Mouse (Mus musculus) kidney, embryonic 14.5 days (tissue): Measurements from ENCODE around the gene Gm17402. TPM values are rescaled to one million over a fixed set of nuclear protein-coding genes. Genes with fewer than 3 reads are reported as not detected.

Experiments
- ATAC-seq: fragments of 200-750 bp; cut with Nextera tagmentation; 2 replicates; pipeline ENCODE4 v1.8.0; 2017; ENCODE audit warnings: moderate number of reproducible peaks, mild to moderate bottlenecking, moderate TSS enrichment, moderate library complexity; ENCODE audit not compliant: low FRiP score, low TSS enrichment
- H3K27ac ChIP-seq: fragments of 300-500 bp; sonication (generic); 2 replicates; pipeline ENCODE4 v1.5.1; 2014; ENCODE audit warnings: low read depth, mild to moderate bottlenecking, low read length, moderate library complexity, mixed read lengths
- H3K27me3 ChIP-seq: fragments of 300-500 bp; sonication (generic); 2 replicates; pipeline ENCODE4 v1.6.1; 2014; ENCODE audit warnings: mild to moderate bottlenecking, low read length; ENCODE audit not compliant: control insufficient read depth, insufficient read depth
- H3K36me3 ChIP-seq: fragments of 300-500 bp; sonication (generic); 2 replicates; pipeline ENCODE4 v1.6.1; 2014; ENCODE audit warnings: low read length, mixed read lengths; ENCODE audit not compliant: control insufficient read depth, insufficient read depth
- H3K4me1 ChIP-seq: fragments of 300-500 bp; sonication (generic); 2 replicates; pipeline ENCODE4 v1.6.1; 2014; ENCODE audit warnings: low read length, mixed read lengths; ENCODE audit not compliant: control insufficient read depth, insufficient read depth
- H3K4me2 ChIP-seq: fragments of 300-500 bp; sonication (generic); replicated peaks from 2 replicates; pipeline ENCODE4 v1.6.1; 2014; ENCODE audit warnings: low read depth, mild to moderate bottlenecking, low read length
- H3K4me3 ChIP-seq: fragments of 300-500 bp; sonication (generic); 2 replicates; pipeline ENCODE4 v1.5.1; 2014; ENCODE audit warnings: mild to moderate bottlenecking, low read length
- H3K9ac ChIP-seq: fragments of 300-500 bp; sonication (generic); 2 replicates; pipeline ENCODE4 v1.6.1; 2014; ENCODE audit warnings: low read depth, mild to moderate bottlenecking, low read length, moderate library complexity
- H3K9me3 ChIP-seq: fragments of 300-500 bp; sonication (generic); 2 replicates; pipeline ENCODE4 v1.6.1; 2016; ENCODE audit warnings: low read length; ENCODE audit not compliant: control insufficient read depth
- WGBS: fragments of 180-500 bp; shearing (Covaris S2); extraction: QIAGEN DNeasy Blood & Tissue Kit; methylation state at CpG from one replicate; pipeline ENCODE4 v1.1.7; 2014; 5-methylcytosine and 5-hydroxymethylcytosine counted together
- polyA plus RNA-seq: library from polyadenylated mRNA; unstranded; fragments of >200 nt; fragmentation: Nextera tagmentation; extraction: Ambion mirVana; gene quantifications from 2 replicates; pipeline ENCODE4 v1.2.1, GENCODE M21; 2014

The Gm17402 gene
- polyA plus RNA-seq, 1 experiment from 2014 or later, result not detected

DNA sequence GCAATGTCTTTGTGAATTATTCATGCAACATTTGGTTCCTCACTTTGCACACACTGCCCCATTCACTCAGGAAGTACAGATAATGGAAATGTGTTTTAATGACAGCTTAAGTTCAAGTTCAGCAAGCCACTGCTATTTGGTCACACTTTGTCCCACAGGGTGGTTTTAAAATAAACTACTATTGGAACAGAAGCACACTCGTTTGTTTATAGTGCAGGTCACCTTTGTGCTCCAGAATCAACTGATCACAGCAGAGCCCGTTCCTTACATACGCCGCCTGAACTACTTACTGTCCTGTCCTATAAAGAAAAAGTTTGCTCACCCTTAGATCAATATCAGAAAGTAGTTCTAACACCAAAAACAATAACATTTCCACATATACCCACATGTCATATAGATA lies 52.5 kb downstream of the Gm17402 start:
- Histone ChIP-seq H3K4me1 (no peaks in the 10 kb centered on the region), H3K27me3 (no peaks in the 10 kb centered on the region), H3K4me2 (no peak overlapping the region), H3K27ac (no peak overlapping the region), H3K36me3 (no peaks in the 10 kb centered on the region), H3K4me3 (no peak overlapping the region), H3K9me3 (no peaks in the 10 kb centered on the region), H3K9ac (no peak overlapping the region)
- ATAC-seq, result no peak
- WGBS, result 80% methylated on average over 4 of the region's 4 CpGs

Other genes with a start within 250 kb of the Gm17402 start
- gene Mlf1, start 1.1 kb downstream of the Gm17402 start, polyA plus RNA-seq, result 13.4 and 18.3 TPM in 2 replicates
- gene Gfm1, start 54.9 kb upstream of the Gm17402 start, polyA plus RNA-seq, result 31.9 and 63.3 TPM in 2 replicates
- 68.8 and 68.9 TPM in 2 replicates for gene Lxn, start 88.8 kb upstream of the Gm17402 start, polyA plus RNA-seq
- 3.1 and 3.4 TPM in 2 replicates for gene Rarres1, start 140.4 kb upstream of the Gm17402 start, polyA plus RNA-seq
- 53.6 and 82.5 TPM in 2 replicates for gene Mfsd1, start 207.6 kb upstream of the Gm17402 start, polyA plus RNA-seq